Mouse (Mus musculus) bone marrow macrophage, adult 2 months (primary cell): ENCODE results near the gene Ptprcap.

Experiments
- CTCF ChIP-seq: IDR thresholded peaks from 2 replicates; pipeline ENCODE4 v1.5.1; 2012; ENCODE audit warnings: low read depth, mild to moderate bottlenecking, low read length, moderate library complexity
- POLR2A ChIP-seq: IDR thresholded peaks from 2 replicates; pipeline ENCODE4 v1.6.1; 2012; ENCODE audit warnings: mild to moderate bottlenecking, low read depth, low read length, borderline replicate concordance

GRCm38 (mm10) chr19:4192251-4192985 lies 39.0 kb downstream of the Ptprcap start:
- no peak for TF ChIP-seq CTCF
- no peak for TF ChIP-seq POLR2A
